In the genomic region with DNA sequence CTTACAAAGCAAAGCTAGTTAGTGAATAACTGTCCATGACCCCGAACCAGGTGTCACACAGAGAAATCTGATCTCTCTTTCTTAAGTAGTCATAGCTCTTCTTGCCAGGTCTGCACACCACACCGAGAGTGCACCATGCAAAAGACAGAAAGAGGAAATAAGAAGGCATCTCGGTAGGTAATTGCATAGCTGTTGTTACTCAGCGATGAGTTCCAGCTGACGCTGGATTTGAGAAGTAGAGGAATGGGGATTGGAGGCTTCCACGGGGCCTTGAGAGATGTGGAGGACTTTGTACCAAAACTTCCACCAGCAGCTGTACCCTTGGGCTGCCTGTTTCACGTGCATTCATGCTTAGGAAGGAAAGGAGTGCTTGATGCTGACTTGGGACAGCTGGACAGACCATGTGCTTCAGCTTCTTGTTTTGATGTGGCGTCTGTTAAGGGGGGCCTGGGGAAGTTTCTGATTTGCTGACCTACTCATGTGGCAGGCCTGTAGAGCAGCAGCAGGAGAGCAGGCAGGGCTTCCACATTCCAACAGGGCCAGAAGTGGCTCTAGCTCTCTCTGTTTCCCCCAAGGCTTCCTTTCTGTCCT, we compare ENCODE assay signal across 8 mouse cellular contexts.
DNase-seq lines count a peak whose midpoint lies in the region; ATAC-seq and TF ChIP-seq lines count a peak whose summit lies in the region.

No protein-coding gene starts in this region.

- no peak overlapping the region for H3K4me2 ChIP-seq in CH12.LX (ENCODE audit: insufficient read depth, low read depth, poor library complexity, severe bottlenecking)
- peak overlapping the region; percentile 26 for H3K4me2 ChIP-seq in embryonic facial prominence, embryonic 11.5 days (ENCODE audit: low read depth, low read length)
- peak overlapping the region; percentile 23 for H3K4me2 ChIP-seq in stomach, embryonic 16.5 days (ENCODE audit: low read depth, low read length)

- H3K27me3 ChIP-seq in CH12.LX (replicated peaks), result no peaks in the 10 kb centered on the region
- H3K27me3 ChIP-seq in embryonic facial prominence, embryonic 11.5 days (ENCODE audit: control insufficient read depth, insufficient read depth, low read length), result no peaks in the 10 kb centered on the region
- H3K27me3 ChIP-seq in heart, embryonic 10.5 days (ENCODE audit: insufficient read depth, poor library complexity, severe bottlenecking), result no peaks in the 10 kb centered on the region
- H3K27me3 ChIP-seq in stomach, embryonic 16.5 days (ENCODE audit: control insufficient read depth, insufficient read depth, low read length), result no peaks in the 10 kb centered on the region

- H3K9me3 ChIP-seq in CH12.LX (replicated peaks; ENCODE audit: low read length), result peaks cover 78% of the 10 kb centered on the region
- no peaks in the 10 kb centered on the region for H3K9me3 ChIP-seq in embryonic facial prominence, embryonic 11.5 days (replicated peaks; ENCODE audit: control insufficient read depth, low read length)
- no peaks in the 10 kb centered on the region for H3K9me3 ChIP-seq in heart, embryonic 10.5 days
- no peaks in the 10 kb centered on the region for H3K9me3 ChIP-seq in stomach, embryonic 16.5 days (replicated peaks; ENCODE audit: control insufficient read depth, low read length)

- H3K4me1 ChIP-seq in CH12.LX (ENCODE audit: control insufficient read depth in 1 of 2, insufficient read depth in 2 of 2), result no peaks in the 10 kb centered on the region
- no peaks in the 10 kb centered on the region; the same call in 1 of the 2 replicates for H3K4me1 ChIP-seq in embryonic facial prominence, embryonic 11.5 days (ENCODE audit: control insufficient read depth, insufficient read depth, low read length)
- peaks cover 36% of the 10 kb centered on the region; the same call in 1 of the 2 replicates for H3K4me1 ChIP-seq in heart, embryonic 10.5 days
- H3K4me1 ChIP-seq in stomach, embryonic 16.5 days (ENCODE audit: control insufficient read depth, insufficient read depth, low read length), result peaks cover 4% of the 10 kb centered on the region; the same call in 1 of the 2 replicates

- TF ChIP-seq EP300 in CH12.LX (IDR thresholded peaks at IDR 0.05; ENCODE audit: low read length), result no peak

- TF ChIP-seq RAD21 in CH12.LX (IDR thresholded peaks at IDR 0.05; ENCODE audit: low read depth, low read length), result no peak

- no peaks in the 10 kb centered on the region for H3K79me2 ChIP-seq in CH12.LX (replicated peaks; ENCODE audit: control insufficient read depth, extremely low read depth, insufficient read depth, poor library complexity, severe bottlenecking)

- dilution Hi-C loops in CH12.LX (cut with MboI; ENCODE audit: extremely low pct_ligation_motif_present, extremely low pct_unique_long_range_greater_than_20kb, low sequenced_read_pairs), result no loop called here

- no peak overlapping the region for H3K27ac ChIP-seq in CH12.LX (ENCODE audit: insufficient read depth, low read depth)
- no peak overlapping the region for H3K27ac ChIP-seq in embryonic facial prominence, embryonic 11.5 days (replicated peaks; ENCODE audit: low read depth, low read length)
- peak overlapping the region; percentile 67 for H3K27ac ChIP-seq in heart, embryonic 10.5 days
- H3K27ac ChIP-seq in stomach, embryonic 16.5 days (ENCODE audit: low read length), result peak overlapping the region; percentile 0; the same call in 1 of the 2 replicates

- ATAC-seq in embryonic facial prominence, embryonic 11.5 days (replicated peaks; ENCODE audit: insufficient number of reproducible peaks, low FRiP score, low TSS enrichment, low read depth), result peak; percentile 82
- peak; percentile 78 for ATAC-seq in stomach, embryonic 16.5 days (ENCODE audit: insufficient read depth, low FRiP score)

- H3K36me3 ChIP-seq in CH12.LX (replicated peaks in 1 of 2; ENCODE audit: control insufficient read depth in 1 of 2, insufficient read depth in 1 of 2, low read length in 1 of 2), result no peaks in the 10 kb centered on the region
- no peaks in the 10 kb centered on the region for H3K36me3 ChIP-seq in embryonic facial prominence, embryonic 11.5 days (replicated peaks; ENCODE audit: control insufficient read depth, insufficient read depth, low read depth, low read length)
- H3K36me3 ChIP-seq in heart, embryonic 10.5 days, result no peaks in the 10 kb centered on the region
- no peaks in the 10 kb centered on the region for H3K36me3 ChIP-seq in stomach, embryonic 16.5 days (ENCODE audit: control insufficient read depth, insufficient read depth, low read length)

- no peak overlapping the region for H3K4me3 ChIP-seq in CH12.LX (replicated peaks in 1 of 3; ENCODE audit: low read depth in 2 of 3, low read length in 2 of 3, poor library complexity in 1 of 3)
- H3K4me3 ChIP-seq in embryonic facial prominence, embryonic 11.5 days (ENCODE audit: low read depth, low read length), result no peak overlapping the region; the same call in 1 of the 2 replicates
- no peak overlapping the region for H3K4me3 ChIP-seq in heart, embryonic 10.5 days
- H3K4me3 ChIP-seq in stomach, embryonic 16.5 days (replicated peaks; ENCODE audit: low read length), result no peak overlapping the region

- TF ChIP-seq POLR2A in CH12.LX (IDR thresholded peaks at IDR 0.05; ENCODE audit: low read depth, low read length), result no peak

- in situ Hi-C loops in CH12.LX (cut with MboI; ENCODE audit: low pct_ligation_motif_present, low pct_unique_long_range_greater_than_20kb, low sequenced_read_pairs), result no loop called here

- WGBS in embryonic facial prominence, embryonic 11.5 days, result 13% methylated on average over 8 of the region's 8 CpGs
- WGBS in heart, embryonic 10.5 days, result 46% methylated on average over 8 of the region's 8 CpGs
- WGBS in stomach, embryonic 16.5 days, result 21% methylated on average over 8 of the region's 8 CpGs

- no peak overlapping the region for H3K9ac ChIP-seq in CH12.LX (ENCODE audit: insufficient read depth, low read depth)
- H3K9ac ChIP-seq in embryonic facial prominence, embryonic 11.5 days (replicated peaks; ENCODE audit: low read length), result no peak overlapping the region
- no peak overlapping the region for H3K9ac ChIP-seq in stomach, embryonic 16.5 days (ENCODE audit: low read length)

- peak; percentile 0 for DNase-seq in CH12.LX (ENCODE audit: extremely low read depth)
- DNase-seq in embryonic facial prominence, embryonic 11.5 days (ENCODE audit: low spot score), result peak; percentile 75
- no peak for DNase-seq in heart, embryonic 10.5 days (ENCODE audit: low spot score)
- DNase-seq in kidney, adult 8-10 months, result peak; percentile 66 to 83
- DNase-seq in lung, postnatal 10 days, result peak; percentile 72
- DNase-seq in left cerebral cortex, adult 9 months (ENCODE audit: low spot score in 2 of 2), result no peak
- DNase-seq in T-cell, adult 2 months (ENCODE audit: low spot score), result no peak

- no peak for TF ChIP-seq CTCF in CH12.LX (conservative IDR thresholded peaks at IDR 0.05 in 1 of 2, IDR thresholded peaks at IDR 0.05 in 1 of 2; ENCODE audit: low read depth in 2 of 2, low read length in 2 of 2)

TF ChIP-seq in CH12.LX, 34 proteins besides CTCF, POLR2A, EP300 and RAD21:
- TF ChIP-seq MAFK (IDR thresholded peaks at IDR 0.05; ENCODE audit: insufficient replicate concordance, low read length), result no peak
- no peak for TF ChIP-seq MXI1 (IDR thresholded peaks at IDR 0.05; ENCODE audit: low read depth, low read length)
- no peak for TF ChIP-seq KAT2A (IDR thresholded peaks at IDR 0.05; ENCODE audit: insufficient replicate concordance, low read length)
- TF ChIP-seq MEF2A (IDR thresholded peaks at IDR 0.05; ENCODE audit: borderline replicate concordance, low read depth, low read length), result no peak
- TF ChIP-seq SIN3A (IDR thresholded peaks at IDR 0.05; ENCODE audit: low read length), result no peak
- TF ChIP-seq USF1 (IDR thresholded peaks at IDR 0.05; ENCODE audit: low read depth, low read length), result no peak
- TF ChIP-seq ZKSCAN1 (IDR thresholded peaks at IDR 0.05; ENCODE audit: borderline replicate concordance, low read depth, low read length), result no peak
- TF ChIP-seq USF2 (conservative IDR thresholded peaks at IDR 0.05; ENCODE audit: low read depth, low read length), result no peak
- no peak for TF ChIP-seq TBP (conservative IDR thresholded peaks at IDR 0.05; ENCODE audit: low read depth, low read length)
- TF ChIP-seq GABPA (IDR thresholded peaks at IDR 0.05; ENCODE audit: insufficient replicate concordance, low read depth, low read length), result no peak
- no peak for TF ChIP-seq NELFE (IDR thresholded peaks at IDR 0.05; ENCODE audit: low read depth, low read length)
- no peak for TF ChIP-seq MYC (IDR thresholded peaks at IDR 0.05; ENCODE audit: low read depth, low read length)
- TF ChIP-seq NRF1 (IDR thresholded peaks at IDR 0.05; ENCODE audit: low read depth, low read length), result no peak
- TF ChIP-seq UBTF (IDR thresholded peaks at IDR 0.05; ENCODE audit: low read depth, low read length), result no peak
- TF ChIP-seq CHD1 (IDR thresholded peaks at IDR 0.05; ENCODE audit: low read depth, low read length), result no peak
- no peak for TF ChIP-seq JUN (IDR thresholded peaks at IDR 0.05; ENCODE audit: insufficient read depth, low read depth, low read length)
- TF ChIP-seq ZNF384 (IDR thresholded peaks at IDR 0.05; ENCODE audit: low read depth, low read length), result no peak
- TF ChIP-seq JUND (conservative IDR thresholded peaks at IDR 0.05; ENCODE audit: low read depth, low read length), result no peak
TF ChIP-seq in CH12.LX: peak in this region for 0.

Comparison
In these comparisons a context has a peak if more than half of its experiments do, and no peak if none do; other contexts are left out.
1. DNase-seq: peak in CH12.LX (single experiment), embryonic facial prominence, embryonic 11.5 days (single experiment), kidney, adult 8-10 months (2 of 2) and lung, postnatal 10 days (single experiment); none in heart, embryonic 10.5 days (single experiment), left cerebral cortex, adult 9 months (0 of 2) and T-cell, adult 2 months (single experiment).
2. H3K27ac ChIP-seq: peak in heart, embryonic 10.5 days (single experiment) and stomach, embryonic 16.5 days (single experiment); none in CH12.LX (single experiment) and embryonic facial prominence, embryonic 11.5 days (single experiment).